Mouse (Mus musculus) layer of hippocampus, adult 9-10 months (tissue): ENCODE measurements around the gene Jtb.

ENCODE experiments used
- DNase-seq: peaks from one replicate; pipeline ENCODE4 v3.0.0; 2022; ENCODE audit warnings: low spot score

Gene Jtb

GRCm38 (mm10) chr3:90263121-90263771 lies 31.8 kb downstream of the Jtb start:
- no peak for DNase-seq

- DNase-seq = no peak
These were observed 33.3 kb downstream of the Jtb start for GRCm38 (mm10) chr3:90264687-90265033.

DNA sequence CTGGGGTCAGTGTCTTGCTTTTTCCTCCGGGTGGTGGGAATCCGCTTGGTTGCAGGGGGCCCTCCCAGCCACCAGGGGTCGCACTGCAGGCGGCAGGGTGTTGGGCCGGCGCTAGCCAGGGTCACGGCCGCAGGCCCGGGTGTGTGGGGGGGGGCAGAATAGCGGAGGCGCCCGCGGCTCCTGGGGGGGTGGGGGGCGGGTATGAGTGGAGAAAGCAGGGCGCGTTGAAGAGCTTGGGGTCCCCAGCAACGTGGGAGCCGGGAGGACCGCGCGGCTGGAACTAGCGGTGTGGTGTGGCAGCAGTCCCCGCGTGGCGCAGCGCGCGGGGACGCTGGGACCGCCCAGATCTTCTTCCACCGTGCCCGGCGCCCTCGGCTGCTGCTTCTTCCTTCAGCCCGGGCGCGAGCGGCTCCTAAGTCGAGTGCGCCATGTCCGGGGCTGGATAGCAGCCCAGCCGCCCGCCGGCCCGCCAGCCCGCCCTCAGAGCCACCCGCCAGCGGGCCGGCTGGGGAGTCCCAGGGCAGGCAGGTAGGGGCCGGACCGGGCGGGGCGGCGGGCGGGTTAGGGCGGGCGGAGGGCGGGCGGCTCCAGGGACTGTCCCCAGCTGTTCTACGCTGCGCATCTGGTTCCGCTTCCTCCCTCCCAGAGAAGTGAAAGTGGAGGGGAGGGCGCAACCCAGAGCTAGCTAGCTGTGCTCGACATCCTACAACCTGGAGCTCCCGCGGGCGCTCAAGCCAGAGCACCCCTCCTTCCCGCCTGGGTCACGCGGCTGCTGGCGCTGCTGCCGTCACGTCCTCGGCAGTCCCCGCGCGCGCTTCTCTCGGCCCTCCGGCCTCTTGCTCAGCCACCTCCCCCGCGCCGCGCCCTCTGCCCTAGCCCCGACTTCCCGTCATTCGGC lies 33.9 kb downstream of the Jtb start, which contains the start of gene Dennd4b:
Gene Dennd4b, plus strand, starts transcription at position 152 of the 898 bp plus-strand sequence.
- DNase-seq = peak; percentile 66

GRCm38 (mm10) chr3:90265932-90266741 lies 34.7 kb downstream of the Jtb start:
- no peak for DNase-seq

DNA sequence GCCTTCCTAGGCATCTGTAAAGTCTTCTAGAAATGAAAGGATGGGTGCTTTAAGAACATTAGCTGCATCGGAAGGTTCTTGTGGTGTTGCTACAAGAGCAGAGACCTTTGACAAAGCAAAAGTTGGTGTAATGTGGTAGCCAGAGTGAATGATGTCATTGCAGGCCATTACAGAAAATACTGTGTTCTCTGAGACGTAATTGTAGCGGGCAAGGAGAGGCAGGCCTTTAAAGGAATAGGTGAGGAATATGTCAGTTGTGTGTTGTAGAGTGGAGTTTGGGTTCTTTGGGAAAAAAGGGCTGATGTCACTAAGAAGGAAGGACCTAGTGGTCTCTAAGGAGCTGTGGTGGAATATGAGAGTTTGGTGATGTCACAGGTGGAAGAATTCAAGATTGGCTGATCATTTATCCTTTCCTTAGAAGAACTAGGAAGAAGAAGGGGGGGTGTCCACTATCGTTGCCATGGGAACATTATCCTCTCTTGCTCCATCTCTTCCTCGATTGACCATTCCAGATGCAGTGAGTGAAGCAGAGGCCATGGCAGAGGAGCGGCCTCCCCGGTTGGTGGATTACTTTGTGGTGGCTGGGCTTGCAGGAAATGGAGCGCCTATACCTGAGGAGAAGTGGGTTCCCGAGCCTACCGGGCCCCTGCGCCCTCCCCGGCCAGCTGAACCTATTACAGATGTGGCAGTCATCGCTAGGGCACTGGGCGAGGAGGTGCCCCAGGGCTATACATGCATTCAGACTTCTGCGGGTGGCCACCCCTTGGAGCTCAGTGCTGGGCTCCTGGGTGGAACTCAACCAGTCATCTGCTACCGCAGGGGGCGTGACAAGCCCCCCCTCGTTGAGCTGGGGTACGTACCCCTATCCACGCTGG lies 35.7 kb downstream of the Jtb start:
- DNase-seq = no peak

DNA sequence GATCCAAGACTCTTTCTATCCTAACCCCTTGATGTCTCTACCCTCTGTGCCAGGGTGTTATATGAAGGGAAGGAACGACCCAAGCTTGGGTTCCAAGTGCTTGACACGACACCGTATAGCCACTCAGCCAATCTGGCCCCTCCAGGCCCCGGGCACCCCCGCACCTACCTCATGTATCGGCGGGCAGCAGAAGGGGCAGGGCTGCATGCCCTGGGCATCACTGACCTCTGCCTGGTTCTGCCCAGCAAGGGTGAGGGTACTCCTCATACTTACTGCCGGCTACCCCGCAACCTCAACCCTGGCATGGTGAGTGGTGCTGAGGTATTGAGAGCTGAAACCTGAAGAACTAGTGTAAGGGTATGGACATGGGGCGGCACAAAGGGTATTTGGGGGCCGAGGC lies 36.8 kb downstream of the Jtb start:
- DNase-seq = no peak

DNA sequence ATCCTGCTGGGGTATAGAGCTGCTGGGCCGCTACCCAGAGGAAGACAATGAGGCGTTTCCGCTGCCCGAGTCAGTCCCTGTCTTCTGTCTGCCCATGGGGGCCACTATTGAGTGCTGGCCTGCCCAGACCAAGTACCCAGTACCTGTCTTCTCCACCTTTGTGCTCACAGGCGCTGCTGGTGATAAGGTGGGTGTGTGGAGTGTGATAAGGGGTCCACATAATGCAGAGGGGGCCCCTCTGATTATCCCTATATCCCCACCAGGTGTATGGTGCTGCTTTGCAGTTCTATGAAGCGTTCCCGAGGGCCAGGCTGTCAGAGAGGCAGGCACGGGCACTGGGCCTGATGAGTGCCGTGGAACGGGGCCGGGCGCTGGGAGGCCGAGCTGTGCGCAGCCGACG lies 37.6 kb downstream of the Jtb start:
- DNase-seq = no peak

- no peak for DNase-seq
These were observed 39.4 kb downstream of the Jtb start for GRCm38 (mm10) chr3:90270784-90271183.

- DNase-seq = no peak
These were observed 40.8 kb downstream of the Jtb start for GRCm38 (mm10) chr3:90272170-90272569.

GRCm38 (mm10) chr3:90273855-90274254 lies 42.5 kb downstream of the Jtb start:
- no peak for DNase-seq

- no peak for DNase-seq
These were observed 43.9 kb downstream of the Jtb start for GRCm38 (mm10) chr3:90275286-90275685.

- no peak for DNase-seq
These were observed 45.5 kb downstream of the Jtb start for GRCm38 (mm10) chr3:90276858-90277257.

DNA sequence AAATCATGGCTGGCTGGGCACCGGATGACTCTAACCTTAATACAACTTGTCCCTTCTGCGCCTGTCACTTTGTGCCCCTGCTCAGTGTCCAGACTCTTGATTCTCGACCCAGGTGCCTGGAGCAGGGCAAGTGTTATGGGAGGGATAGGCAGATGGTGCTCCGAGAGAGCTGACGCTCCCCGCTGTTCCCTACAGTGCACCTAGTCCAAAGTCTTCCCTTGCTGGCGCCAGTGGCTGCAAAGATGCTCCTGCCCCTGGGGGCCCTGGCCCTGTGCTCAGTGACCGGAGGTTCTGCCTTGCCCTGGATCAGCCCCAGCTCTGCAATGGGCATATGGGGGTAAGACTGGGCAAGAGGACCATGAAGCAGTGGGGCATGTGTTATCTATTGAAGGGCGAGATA lies 46.4 kb downstream of the Jtb start:
- no peak for DNase-seq

DNA sequence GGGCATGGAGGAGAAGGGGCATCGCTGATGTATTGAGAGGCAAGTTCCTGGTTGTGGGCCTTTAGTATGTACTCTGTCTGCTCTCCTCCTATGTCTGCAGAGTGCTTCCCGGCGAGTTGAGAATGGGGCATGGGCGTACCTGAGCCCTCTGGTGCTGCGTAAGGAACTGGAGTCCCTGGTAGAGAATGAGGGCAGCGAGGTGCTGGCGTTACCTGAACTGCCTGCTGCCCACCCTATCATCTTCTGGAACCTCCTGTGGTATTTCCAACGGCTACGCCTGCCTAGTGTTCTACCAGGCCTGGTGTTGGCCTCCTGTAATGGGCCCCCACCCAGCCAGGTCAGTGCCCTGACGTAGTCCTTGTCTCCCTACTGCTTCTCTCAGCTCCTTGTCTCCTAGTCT lies 46.8 kb downstream of the Jtb start:
- no peak for DNase-seq

GRCm38 (mm10) chr3:90279216-90279615 lies 47.8 kb downstream of the Jtb start:
- DNase-seq = no peak

DNA sequence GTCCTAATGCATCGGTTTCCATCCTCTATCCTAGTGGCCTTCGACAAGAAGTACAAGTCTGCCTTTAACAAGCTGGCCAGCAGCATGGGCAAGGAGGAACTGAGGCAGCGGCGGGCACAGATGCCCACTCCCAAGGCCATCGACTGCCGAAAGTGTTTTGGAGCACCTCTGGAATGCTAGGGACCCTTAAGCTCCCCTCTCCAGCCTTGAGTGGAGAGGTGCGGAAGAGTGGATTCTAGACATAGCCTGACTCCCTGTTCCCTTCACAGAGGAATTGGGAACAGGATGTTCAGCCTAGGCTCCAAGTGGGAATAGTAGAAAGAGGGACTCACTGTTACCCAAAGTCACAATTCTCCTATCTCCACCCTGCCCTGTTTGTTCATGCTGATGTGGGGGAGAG lies 48.3 kb downstream of the Jtb start:
- DNase-seq = no peak

DNA sequence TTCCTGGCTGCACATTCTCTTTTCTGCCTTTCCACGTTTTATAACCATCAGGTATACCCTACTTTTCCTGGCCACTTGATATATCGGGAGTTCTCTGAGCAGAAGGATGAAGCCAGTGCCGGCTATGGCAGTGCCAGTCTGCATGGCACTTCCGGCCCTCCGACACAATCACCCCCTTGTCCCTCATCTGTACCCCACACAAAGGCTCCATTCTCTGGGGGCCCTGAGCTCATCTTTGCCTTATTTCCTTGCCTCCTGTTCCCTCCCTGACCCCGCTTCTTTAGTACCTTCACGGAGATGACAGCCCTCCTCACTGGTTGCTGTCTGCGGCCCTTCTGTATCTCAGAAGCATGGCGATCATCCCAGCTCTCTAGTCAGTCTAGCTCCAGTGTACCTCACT lies 49.3 kb downstream of the Jtb start:
- no peak for DNase-seq

- DNase-seq = no peak
These were observed 52.8 kb downstream of the Jtb start for GRCm38 (mm10) chr3:90284150-90284549.
